Mouse (Mus musculus) liver, adult 2 months (tissue): Measurements from ENCODE around the gene Ttc29.

ENCODE experiments used
- CTCF ChIP-seq: fragments of 200-500 bp; IDR thresholded peaks from 2 replicates; pipeline ENCODE4 v1.5.1; 2011; ENCODE audit warnings: low read depth, low read length, control low read depth
- POLR2A ChIP-seq: fragments of 200-500 bp; IDR thresholded peaks from 2 replicates; pipeline ENCODE4 v1.6.1; 2011; ENCODE audit warnings: low read length, control low read depth; ENCODE audit not compliant: insufficient read depth; ENCODE audit errors: extremely low read depth

GRCm38 (mm10) chr8:78353902-78354301 is 140.8 kb downstream of the Ttc29 start:
- TF ChIP-seq CTCF (no peak), POLR2A (no peak)
